Mouse (Mus musculus): ENCODE results near the gene Casz1.
A peak's percentile ranks its signal among the peaks of the same experiment; 100 is the strongest.

The Casz1 gene

DNA sequence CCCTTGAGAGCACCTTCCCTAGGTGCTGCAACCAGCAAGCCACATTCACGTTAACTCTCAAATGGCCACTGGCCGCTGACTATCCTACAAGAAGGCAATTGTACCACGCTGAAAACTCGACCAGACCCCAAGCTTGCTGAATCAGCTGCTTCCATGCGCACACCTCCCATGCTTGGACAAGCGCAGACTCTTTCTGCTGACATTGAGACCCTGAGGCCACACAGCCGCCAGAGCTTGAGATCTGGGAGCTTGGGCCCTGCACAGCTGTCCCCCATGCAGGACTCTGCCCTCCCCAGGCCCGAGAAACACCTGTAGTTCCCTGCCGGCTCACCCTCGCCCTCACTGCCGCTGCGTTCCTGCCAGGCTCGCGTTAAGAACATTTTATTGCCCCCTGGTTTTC is 168.5 kb downstream of the Casz1 start:
- no peak for DNase-seq (ENCODE audit: low spot score)

DNA sequence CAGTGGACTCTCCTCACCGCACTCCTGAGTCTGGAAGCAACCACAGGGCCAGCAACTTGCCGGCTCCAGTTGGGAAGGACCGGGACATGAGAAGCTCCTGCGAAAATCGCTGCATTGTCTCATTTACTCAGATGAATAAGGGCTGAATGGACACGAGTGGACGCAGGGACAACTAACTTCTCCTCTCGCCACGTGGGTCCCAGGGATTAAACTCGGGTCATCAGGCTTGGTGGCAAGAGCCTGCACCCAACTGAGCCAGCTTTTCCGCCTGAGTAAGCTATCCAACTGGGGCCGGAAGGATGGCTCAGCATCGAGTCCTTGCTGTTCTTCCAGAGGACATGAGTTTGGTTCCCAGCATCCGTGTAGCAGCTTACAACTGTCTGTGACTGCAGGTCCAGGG is 169.2 kb downstream of the Casz1 start:
- DNase-seq (ENCODE audit: low spot score), result no peak

DNA sequence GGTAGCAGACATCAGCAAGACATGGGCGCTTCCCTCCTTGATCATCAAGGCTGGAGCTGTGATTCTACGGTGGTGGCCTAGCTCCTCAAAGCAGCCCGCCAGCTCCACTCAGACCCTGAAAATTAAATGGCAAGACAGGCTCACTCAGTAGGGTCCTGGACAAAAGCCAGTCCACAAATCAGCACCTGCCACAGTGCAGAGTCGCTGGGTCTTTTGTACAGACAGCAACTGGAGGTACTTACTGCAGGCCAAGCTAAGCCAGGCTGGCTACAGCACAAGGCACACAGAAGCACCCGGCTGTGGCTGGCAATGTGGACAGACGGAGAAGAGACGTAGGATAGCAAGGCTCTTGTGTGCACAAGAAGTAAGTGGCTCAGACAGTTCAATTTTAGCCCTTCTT is 170.6 kb downstream of the Casz1 start:
- no peak for DNase-seq (ENCODE audit: low spot score)

GRCm38 (mm10) chr4:148978221-148978855 is 174.1 kb downstream of the Casz1 start:
- no peak for DNase-seq (ENCODE audit: low spot score)

DNA sequence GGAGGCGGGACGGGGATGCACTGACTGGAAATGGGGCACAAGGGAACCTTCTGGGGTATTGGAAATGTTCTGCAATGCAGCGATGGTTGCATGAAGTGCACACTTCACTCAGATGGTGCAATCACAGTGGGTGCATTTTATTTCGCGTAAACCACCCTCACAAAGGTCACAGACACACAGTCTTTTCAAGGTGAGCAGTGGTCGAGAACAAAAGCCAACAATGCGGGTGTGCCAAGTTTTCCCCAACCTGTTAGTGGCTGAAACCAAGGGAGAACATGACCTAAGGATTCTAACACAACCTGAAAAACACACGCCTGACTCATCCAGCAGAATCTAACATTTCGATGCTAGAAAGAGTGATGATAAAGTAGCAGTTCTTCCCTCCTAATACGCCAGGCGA is 174.7 kb downstream of the Casz1 start:
- no peak for DNase-seq (ENCODE audit: low spot score)

GRCm38 (mm10) chr4:148979837-148980236 is 175.6 kb downstream of the Casz1 start:
- no peak for DNase-seq (ENCODE audit: low spot score)

GRCm38 (mm10) chr4:148982274-148982673 is 178.0 kb downstream of the Casz1 start:
- DNase-seq (ENCODE audit: low spot score), result no peak

DNA sequence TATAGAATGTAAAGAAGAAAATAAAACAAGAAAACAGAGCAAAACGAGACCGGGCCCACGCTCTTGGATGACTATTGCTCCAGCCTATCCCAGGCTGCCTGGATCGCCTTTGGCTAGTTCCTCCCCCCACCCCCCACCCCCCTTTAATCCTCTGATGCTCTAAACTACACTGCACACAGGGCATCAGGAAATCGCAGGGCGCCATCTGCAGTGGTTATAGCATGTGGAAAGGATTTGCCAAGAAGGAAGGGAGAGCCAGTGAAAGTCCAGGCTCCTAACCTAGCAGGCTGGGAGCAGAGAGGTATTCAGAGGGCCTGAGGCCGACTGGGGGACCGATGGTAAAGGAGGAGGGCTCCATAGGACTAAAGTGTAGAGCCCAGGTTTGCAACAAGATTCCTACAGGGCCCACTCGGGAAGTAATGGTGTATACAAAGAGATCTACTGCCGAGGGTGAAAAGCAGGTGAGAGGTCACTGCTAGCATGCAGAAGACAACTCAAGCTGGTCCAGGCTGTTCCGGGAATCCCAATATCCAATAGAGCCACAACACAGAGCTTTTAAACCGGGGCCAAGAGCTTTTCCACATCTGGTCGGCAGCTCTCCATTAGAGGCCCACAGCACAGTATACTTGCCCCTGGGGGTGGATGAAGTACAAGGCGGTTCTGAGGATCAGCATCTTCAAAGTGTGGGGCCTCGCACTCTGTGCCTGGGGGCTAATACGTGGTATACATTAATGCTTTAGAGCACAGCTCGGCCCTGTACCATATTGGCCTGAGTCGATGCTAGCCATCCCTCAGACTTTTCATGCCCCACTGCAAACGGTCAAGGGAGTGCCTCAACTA is 180.7 kb downstream of the Casz1 start:
- DNase-seq (ENCODE audit: low spot score), result no peak

GRCm38 (mm10) chr4:148985541-148986476 is 181.6 kb downstream of the Casz1 start:
- peak; percentile 16 for DNase-seq (ENCODE audit: low spot score)

DNA sequence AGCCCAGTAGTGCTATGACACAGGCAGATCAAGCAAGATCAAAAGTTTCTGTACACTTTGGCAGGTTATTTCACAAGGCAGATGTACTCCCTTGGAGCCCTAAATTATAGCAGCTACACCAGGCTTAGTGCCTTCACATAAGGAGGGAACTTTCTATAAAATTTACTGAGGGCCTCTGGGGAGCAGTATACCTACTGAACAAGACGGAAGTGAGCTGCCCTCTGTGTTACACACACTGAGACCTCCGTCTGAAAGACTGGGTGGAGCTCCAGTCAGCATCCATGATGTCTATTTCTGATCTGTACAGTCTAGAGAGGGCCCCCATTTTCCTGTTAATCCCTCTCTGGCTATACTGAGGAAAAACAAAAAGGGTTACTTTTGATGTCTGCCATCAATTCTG is 185.8 kb downstream of the Casz1 start:
- DNase-seq (ENCODE audit: low spot score), result no peak

DNA sequence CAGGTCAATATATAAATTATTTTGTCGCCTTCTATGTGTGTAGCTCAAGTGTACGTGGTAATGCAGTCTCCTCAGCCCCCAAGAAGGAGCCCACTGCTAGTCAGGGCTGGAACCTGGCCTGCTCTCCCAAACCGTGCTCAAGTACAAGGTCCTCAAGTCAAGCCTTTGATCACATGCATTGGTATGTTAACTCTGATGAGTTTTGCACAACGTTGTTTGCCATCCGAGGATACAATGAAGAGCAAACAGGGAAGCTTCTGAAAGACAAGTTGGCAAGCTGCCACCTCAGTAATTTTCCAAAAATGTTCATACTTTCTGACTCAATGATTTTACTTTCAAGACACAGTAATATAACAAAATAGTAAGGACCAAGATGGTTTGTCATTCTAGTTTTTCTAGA is 189.7 kb downstream of the Casz1 start:
- DNase-seq (ENCODE audit: low spot score), result no peak

GRCm38 (mm10) chr4:149000746-149001145 is 196.5 kb downstream of the Casz1 start:
- DNase-seq (ENCODE audit: low spot score), result no peak

DNA sequence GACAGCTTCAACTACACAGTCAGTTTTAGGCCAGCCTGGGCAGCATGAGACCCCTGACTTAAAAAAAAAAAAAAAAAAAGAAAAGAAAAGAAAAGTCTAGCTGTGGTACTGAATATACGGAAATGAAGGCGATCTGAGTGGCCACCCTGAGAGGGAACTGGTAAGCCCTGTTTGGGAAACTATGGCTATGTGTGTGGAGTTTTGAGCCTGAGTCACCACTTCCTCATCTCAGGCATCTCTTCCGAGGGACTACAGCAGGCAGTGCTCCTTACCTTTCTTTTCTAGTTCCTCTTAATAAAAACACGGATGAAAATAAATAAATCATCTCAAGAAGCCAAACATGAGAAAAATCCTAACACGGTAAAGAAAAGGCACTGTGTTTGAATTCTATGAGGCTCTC is 197.3 kb downstream of the Casz1 start:
- no peak for DNase-seq (ENCODE audit: low spot score)

- no peak for DNase-seq (ENCODE audit: low spot score)
These were observed 198.3 kb downstream of the Casz1 start for GRCm38 (mm10) chr4:149002441-149003093.
